Mouse (Mus musculus): ENCODE data around the gene Fbxl13. TPM values are rescaled to one million over a fixed set of nuclear protein-coding genes. Genes with fewer than 3 reads are reported as not detected.

The Fbxl13 gene
- polyA plus RNA-seq, 1 experiment from 2014 or later: not detected

DNA sequence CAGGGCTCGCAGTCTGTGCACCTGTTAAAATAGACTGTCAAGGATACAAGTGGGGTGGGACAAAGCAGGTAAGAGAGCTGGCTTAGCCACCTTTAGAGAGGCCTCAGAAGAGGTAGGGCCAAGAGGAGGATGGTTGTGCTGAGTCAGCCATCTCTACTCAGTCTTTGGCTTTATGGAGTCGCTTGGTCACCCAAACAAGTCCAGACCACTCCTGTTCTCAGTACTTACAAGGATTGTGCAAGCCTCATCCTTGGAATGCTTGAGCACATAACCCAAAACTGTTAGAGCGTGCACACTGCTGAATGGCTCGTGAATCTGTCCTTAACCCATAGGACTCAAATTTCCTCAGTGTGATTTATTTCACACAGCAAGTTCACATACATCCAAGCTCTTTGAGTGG, 91.7 kb downstream of the Fbxl13 start:
- Histone ChIP-seq H3K9me3 (ENCODE audit: control insufficient read depth, low read length) (no peaks in the 10 kb centered on the region), H3K27me3 (ENCODE audit: control insufficient read depth, insufficient read depth, low read length) (no peaks in the 10 kb centered on the region), H3K4me2 (ENCODE audit: low read depth) (no peak overlapping the region), H3K9ac (ENCODE audit: low read length) (no peak overlapping the region), H3K27ac (ENCODE audit: low read depth, low read length) (no peak overlapping the region), H3K4me3 (ENCODE audit: low read depth, low read length) (no peak overlapping the region), H3K36me3 (ENCODE audit: control insufficient read depth, insufficient read depth, low read length) (no peaks in the 10 kb centered on the region), H3K4me1 (ENCODE audit: control insufficient read depth, insufficient read depth, low read length) (no peaks in the 10 kb centered on the region)
- 80% methylated on average over 4 of the region's 4 CpGs for WGBS
- ATAC-seq (ENCODE audit: insufficient read depth, low FRiP score, low TSS enrichment) (no peak), DNase-seq (ENCODE audit: low spot score) (no peak)

DNA sequence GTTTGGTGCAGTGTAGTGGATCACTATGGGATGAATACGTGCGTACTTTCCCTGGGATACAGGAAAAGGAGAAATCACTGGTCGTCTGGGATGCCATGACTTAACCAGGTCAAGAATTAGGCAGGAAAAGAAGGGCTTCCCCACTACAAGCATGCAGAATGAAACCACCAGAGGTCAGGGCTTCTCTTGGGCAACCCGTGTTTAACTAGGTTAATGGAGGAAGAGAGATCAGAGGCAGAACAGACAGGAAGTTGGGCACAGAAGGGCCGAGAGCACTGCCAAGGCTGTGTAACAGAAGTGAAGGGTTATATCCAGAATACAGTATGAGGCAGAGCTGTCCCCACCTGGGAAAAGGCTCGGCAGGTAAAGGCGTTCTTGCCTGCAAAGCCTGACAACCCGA, 98.4 kb downstream of the Fbxl13 start:
- Histone ChIP-seq H3K9ac (ENCODE audit: low read length) (no peak overlapping the region), H3K27me3 (ENCODE audit: control insufficient read depth, insufficient read depth, low read length) (no peaks in the 10 kb centered on the region), H3K9me3 (ENCODE audit: control insufficient read depth, low read length) (no peaks in the 10 kb centered on the region), H3K36me3 (ENCODE audit: control insufficient read depth, insufficient read depth, low read length) (no peaks in the 10 kb centered on the region), H3K4me1 (ENCODE audit: control insufficient read depth, insufficient read depth, low read length) (no peaks in the 10 kb centered on the region), H3K27ac (ENCODE audit: low read depth, low read length) (no peak overlapping the region), H3K4me2 (ENCODE audit: low read depth) (no peak overlapping the region), H3K4me3 (ENCODE audit: low read depth, low read length) (no peak overlapping the region)
- no peak for DNase-seq (ENCODE audit: low spot score)
- 83% methylated on average over 8 of the region's 8 CpGs for WGBS
- ATAC-seq (ENCODE audit: insufficient read depth, low FRiP score, low TSS enrichment): no peak

DNA sequence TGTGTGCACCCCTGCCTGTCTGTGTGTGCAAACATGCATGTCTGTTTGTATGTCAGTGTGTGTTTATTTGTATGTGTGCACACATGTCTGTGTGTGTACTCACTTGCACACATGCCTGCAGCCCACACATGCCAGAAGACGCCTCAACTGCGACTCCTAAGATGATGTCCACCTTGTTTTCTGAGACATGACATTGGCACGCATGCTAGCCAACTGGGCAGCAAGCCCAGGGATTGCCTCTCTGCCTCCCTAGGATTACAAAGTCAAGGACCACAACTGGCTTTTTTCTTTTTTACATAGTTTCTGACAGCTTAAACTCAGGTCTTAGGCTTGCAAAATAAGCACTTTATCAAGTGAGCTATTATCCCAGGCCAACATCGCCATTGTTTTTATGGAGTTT, 99.6 kb downstream of the Fbxl13 start:
- Histone ChIP-seq H3K27ac (ENCODE audit: low read depth, low read length) (no peak overlapping the region), H3K27me3 (ENCODE audit: control insufficient read depth, insufficient read depth, low read length) (no peaks in the 10 kb centered on the region), H3K36me3 (ENCODE audit: control insufficient read depth, insufficient read depth, low read length) (no peaks in the 10 kb centered on the region), H3K4me3 (ENCODE audit: low read depth, low read length) (no peak overlapping the region), H3K4me1 (ENCODE audit: control insufficient read depth, insufficient read depth, low read length) (no peaks in the 10 kb centered on the region), H3K9ac (ENCODE audit: low read length) (no peak overlapping the region), H3K9me3 (ENCODE audit: control insufficient read depth, low read length) (no peaks in the 10 kb centered on the region), H3K4me2 (ENCODE audit: low read depth) (no peak overlapping the region)
- ATAC-seq (ENCODE audit: insufficient read depth, low FRiP score, low TSS enrichment) (no peak), DNase-seq (ENCODE audit: low spot score) (no peak)
- WGBS: 92% methylated on average over 4 of the region's 4 CpGs

DNA sequence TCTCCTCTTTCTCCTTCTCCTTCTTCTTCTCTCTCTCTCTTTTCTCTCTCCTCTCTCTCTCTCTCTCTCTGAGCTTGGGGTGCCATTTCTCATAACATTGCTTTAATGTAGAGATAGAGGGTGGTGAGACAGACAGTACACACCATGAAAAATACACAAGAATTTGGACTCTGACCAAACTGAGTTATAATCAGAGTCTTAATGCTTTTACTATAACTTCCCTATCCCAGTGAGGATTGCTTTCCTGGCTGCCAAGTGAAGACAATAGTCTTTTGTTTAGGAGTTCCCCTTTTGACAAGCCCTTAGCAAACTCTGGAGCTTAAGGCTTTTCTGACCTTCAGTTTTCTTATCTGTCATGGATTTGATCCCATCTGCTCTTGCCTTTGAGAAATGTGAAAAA, 100.2 kb downstream of the Fbxl13 start:
- no peak overlapping the region for H3K27ac ChIP-seq (ENCODE audit: low read depth, low read length)
- H3K9ac ChIP-seq (ENCODE audit: low read length): no peak overlapping the region
- H3K9me3 ChIP-seq (ENCODE audit: control insufficient read depth, low read length): no peaks in the 10 kb centered on the region
- ATAC-seq (ENCODE audit: insufficient read depth, low FRiP score, low TSS enrichment) (no peak), DNase-seq (ENCODE audit: low spot score) (no peak)
- no peak overlapping the region for H3K4me2 ChIP-seq (ENCODE audit: low read depth)
- H3K4me1 ChIP-seq (ENCODE audit: control insufficient read depth, insufficient read depth, low read length): no peaks in the 10 kb centered on the region
- no peaks in the 10 kb centered on the region for H3K27me3 ChIP-seq (ENCODE audit: control insufficient read depth, insufficient read depth, low read length)
- no peak overlapping the region for H3K4me3 ChIP-seq (ENCODE audit: low read depth, low read length)
- no peaks in the 10 kb centered on the region for H3K36me3 ChIP-seq (ENCODE audit: control insufficient read depth, insufficient read depth, low read length)

DNA sequence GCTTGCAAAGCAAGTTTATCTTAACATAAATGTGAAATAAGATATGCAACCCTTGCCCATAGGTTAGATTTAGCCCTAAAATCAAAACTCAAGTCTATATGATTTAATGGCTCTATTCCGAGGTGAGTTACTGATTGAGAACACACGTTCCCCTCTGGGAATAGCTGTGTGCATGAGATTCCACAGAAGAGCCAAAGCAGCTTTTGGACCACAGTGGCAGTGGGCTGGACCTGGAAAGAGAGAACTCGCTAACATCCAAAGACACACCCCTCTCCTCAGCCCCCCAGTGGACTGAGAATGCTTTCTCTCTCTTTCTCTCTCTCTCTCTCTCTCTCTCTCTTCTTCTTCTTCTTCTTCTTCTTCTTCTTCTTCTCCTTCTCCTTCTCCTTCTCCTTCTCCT, 100.6 kb downstream of the Fbxl13 start:
- ATAC-seq (ENCODE audit: insufficient read depth, low FRiP score, low TSS enrichment) (no peak), DNase-seq (ENCODE audit: low spot score) (no peak)
- Histone ChIP-seq H3K9ac (ENCODE audit: low read length) (no peak overlapping the region), H3K36me3 (ENCODE audit: control insufficient read depth, insufficient read depth, low read length) (no peaks in the 10 kb centered on the region), H3K4me3 (ENCODE audit: low read depth, low read length) (no peak overlapping the region), H3K27me3 (ENCODE audit: control insufficient read depth, insufficient read depth, low read length) (no peaks in the 10 kb centered on the region), H3K4me2 (ENCODE audit: low read depth) (no peak overlapping the region), H3K9me3 (ENCODE audit: control insufficient read depth, low read length) (no peaks in the 10 kb centered on the region), H3K27ac (ENCODE audit: low read depth, low read length) (no peak overlapping the region), H3K4me1 (ENCODE audit: control insufficient read depth, insufficient read depth, low read length) (no peaks in the 10 kb centered on the region)
- WGBS: 67% methylated on average over 3 of the region's 3 CpGs

DNA sequence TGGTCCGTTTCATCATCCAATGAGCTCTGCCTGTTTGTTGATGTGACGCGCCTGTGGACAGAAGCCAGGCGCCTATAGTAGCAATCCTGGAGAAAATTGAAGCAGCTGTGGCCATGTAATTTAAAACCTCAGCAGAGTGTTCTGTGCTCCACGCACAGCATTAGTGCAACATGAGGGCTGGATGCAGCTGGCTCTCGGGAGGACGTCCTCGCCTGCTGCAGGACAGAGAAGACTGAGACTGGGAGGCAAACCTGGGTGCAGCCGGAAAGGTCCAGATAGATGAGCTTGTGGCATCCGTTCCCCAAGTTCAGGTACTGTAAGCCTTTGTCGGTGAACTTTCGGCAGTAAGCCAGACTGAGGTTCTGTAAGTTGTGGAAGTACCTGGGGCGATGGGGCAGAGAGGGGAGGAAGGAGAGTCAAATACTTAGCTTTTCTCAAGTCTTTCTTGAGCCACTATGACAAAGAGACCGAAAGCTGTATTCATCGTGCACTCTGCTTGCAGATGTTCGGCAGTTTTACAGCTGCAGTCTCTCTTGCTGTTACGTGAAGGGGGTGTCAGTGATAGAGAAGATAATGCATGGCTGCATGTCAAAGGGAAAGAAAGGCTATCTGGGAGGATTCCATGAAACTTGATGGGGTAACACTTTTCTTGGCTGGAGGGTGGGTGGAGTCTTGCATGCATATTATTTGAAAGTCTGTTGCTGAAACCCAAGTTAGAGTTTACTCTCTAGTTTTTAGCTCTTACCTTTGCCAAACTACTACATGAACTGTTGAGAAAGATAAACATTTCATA, 101.8 kb downstream of the Fbxl13 start, which contains the start of gene Lrrc17:
Gene Lrrc17 (plus strand): TSS at position 151 of the 793 bp plus-strand sequence.
- Histone ChIP-seq H3K9ac (ENCODE audit: low read length) (no peak within 1 kb of the TSS), H3K27ac (ENCODE audit: low read depth, low read length) (peak within 1 kb of the TSS; percentile 30; the same call in 1 of the 2 replicates)

DNA sequence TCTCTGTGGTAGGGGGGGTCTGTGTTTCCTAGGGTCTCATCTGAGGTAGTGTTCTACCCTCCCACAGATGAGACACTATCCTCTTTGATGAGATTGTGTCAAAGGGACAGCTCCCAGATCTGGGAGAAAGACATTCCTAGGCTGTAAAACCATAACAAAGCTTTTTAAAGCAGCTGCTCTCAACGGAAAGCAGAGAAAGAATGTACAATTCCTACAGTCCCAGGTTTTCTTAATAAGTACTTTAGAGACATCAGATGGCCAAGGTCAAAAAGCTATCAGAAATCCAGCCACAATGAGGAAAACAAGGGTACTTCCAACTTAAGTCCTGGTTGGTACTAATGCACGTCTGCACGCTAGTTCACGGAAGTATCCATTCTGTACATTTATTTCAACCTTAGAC, 103.2 kb downstream of the Fbxl13 start:
- no peak overlapping the region for H3K4me3 ChIP-seq (ENCODE audit: low read depth, low read length)
- no peaks in the 10 kb centered on the region for H3K36me3 ChIP-seq (ENCODE audit: control insufficient read depth, insufficient read depth, low read length)
- ATAC-seq (ENCODE audit: insufficient read depth, low FRiP score, low TSS enrichment) (no peak), DNase-seq (ENCODE audit: low spot score) (no peak)
- no peak overlapping the region for H3K27ac ChIP-seq (ENCODE audit: low read depth, low read length)
- H3K4me1 ChIP-seq (ENCODE audit: control insufficient read depth, insufficient read depth, low read length): no peaks in the 10 kb centered on the region
- H3K4me2 ChIP-seq (ENCODE audit: low read depth): no peak overlapping the region
- H3K27me3 ChIP-seq (ENCODE audit: control insufficient read depth, insufficient read depth, low read length): no peaks in the 10 kb centered on the region
- no peaks in the 10 kb centered on the region for H3K9me3 ChIP-seq (ENCODE audit: control insufficient read depth, low read length)
- WGBS: 74% methylated on average over 4 of the region's 4 CpGs
- H3K9ac ChIP-seq (ENCODE audit: low read length): no peak overlapping the region

More for the DNA sequence above, 101.8 kb downstream of the Fbxl13 start, which contains the start of gene Lrrc17:
- no peaks in the 10 kb centered on the region for H3K36me3 ChIP-seq (ENCODE audit: control insufficient read depth, insufficient read depth, low read length)
- H3K27me3 ChIP-seq (ENCODE audit: control insufficient read depth, insufficient read depth, low read length): no peaks in the 10 kb centered on the region
- H3K9me3 ChIP-seq (ENCODE audit: control insufficient read depth, low read length): no peaks in the 10 kb centered on the region
- WGBS: 52% methylated on average over 17 of the region's 17 CpGs
- H3K4me3 ChIP-seq (ENCODE audit: low read depth, low read length): no peak within 1 kb of the TSS
- 0 out of 2 replicates have a peak within 1 kb of the TSS, but pooled peaks have one; percentile 17 for H3K4me2 ChIP-seq (ENCODE audit: low read depth)
- H3K4me1 ChIP-seq (ENCODE audit: control insufficient read depth, insufficient read depth, low read length): no peaks in the 10 kb centered on the region
- ATAC-seq (ENCODE audit: insufficient read depth, low FRiP score, low TSS enrichment): peak; percentile 9; the same call in 1 of the 2 replicates
- peak; percentile 45 for DNase-seq (ENCODE audit: low spot score)

DNA sequence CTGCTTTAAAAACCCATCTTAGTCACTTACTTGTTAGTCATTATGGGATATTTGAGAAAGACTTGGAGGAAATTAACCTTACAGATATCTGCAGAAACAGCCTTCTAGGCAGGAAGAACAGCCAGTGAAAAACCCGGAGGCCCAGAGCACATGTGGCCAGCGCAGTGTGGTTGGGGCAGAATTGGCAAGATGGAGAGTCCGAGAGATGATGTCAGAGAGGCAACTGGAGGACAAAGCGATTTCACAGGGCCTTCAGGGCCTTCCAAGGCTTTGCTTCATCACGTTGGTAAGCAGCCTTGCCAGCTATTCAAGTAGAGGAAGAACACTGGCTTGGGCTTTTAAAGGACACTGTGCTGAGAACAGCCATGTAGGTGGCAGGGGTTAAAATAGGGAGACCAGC, 112.5 kb downstream of the Fbxl13 start:
- H3K36me3 ChIP-seq (ENCODE audit: control insufficient read depth, insufficient read depth, low read length): no peaks in the 10 kb centered on the region
- H3K27ac ChIP-seq (ENCODE audit: low read depth, low read length): no peak overlapping the region
- H3K27me3 ChIP-seq (ENCODE audit: control insufficient read depth, insufficient read depth, low read length): no peaks in the 10 kb centered on the region
- H3K4me1 ChIP-seq (ENCODE audit: control insufficient read depth, insufficient read depth, low read length): no peaks in the 10 kb centered on the region
- 90% methylated on average over 5 of the region's 5 CpGs for WGBS
- no peak overlapping the region for H3K4me3 ChIP-seq (ENCODE audit: low read depth, low read length)
- DNase-seq (ENCODE audit: low spot score) (no peak), ATAC-seq (ENCODE audit: insufficient read depth, low FRiP score, low TSS enrichment) (no peak)
- no peak overlapping the region for H3K4me2 ChIP-seq (ENCODE audit: low read depth)
- no peak overlapping the region for H3K9ac ChIP-seq (ENCODE audit: low read length)
- H3K9me3 ChIP-seq (ENCODE audit: control insufficient read depth, low read length): no peaks in the 10 kb centered on the region

DNA sequence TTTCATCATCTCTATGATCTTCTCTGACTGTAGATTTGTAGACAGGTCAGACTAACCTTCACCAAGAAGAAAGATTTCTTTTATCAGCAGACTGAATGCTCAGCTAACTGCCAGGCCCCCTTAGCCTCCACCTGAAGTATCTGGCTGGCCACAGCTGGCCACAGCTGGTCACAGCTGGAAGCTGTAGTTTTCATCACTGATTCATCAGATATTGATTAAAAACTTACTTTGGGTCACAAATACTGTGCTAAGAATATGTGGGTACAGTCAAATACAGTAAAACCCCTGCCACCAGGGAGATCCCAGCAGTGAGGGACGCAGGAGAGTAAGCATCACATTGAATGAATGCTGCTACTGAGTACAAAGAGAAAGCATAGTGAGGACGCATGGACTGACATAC, 113.3 kb downstream of the Fbxl13 start:
- 92% methylated on average over 2 of the region's 2 CpGs for WGBS
- no peak overlapping the region for H3K9ac ChIP-seq (ENCODE audit: low read length)
- H3K27me3 ChIP-seq (ENCODE audit: control insufficient read depth, insufficient read depth, low read length): no peaks in the 10 kb centered on the region
- H3K4me3 ChIP-seq (ENCODE audit: low read depth, low read length): no peak overlapping the region
- ATAC-seq (ENCODE audit: insufficient read depth, low FRiP score, low TSS enrichment): no peak
- H3K36me3 ChIP-seq (ENCODE audit: control insufficient read depth, insufficient read depth, low read length): no peaks in the 10 kb centered on the region
- no peaks in the 10 kb centered on the region for H3K9me3 ChIP-seq (ENCODE audit: control insufficient read depth, low read length)
- no peak for DNase-seq (ENCODE audit: low spot score)
- H3K4me1 ChIP-seq (ENCODE audit: control insufficient read depth, insufficient read depth, low read length): no peaks in the 10 kb centered on the region; the same call in 1 of the 2 replicates
- no peak overlapping the region for H3K4me2 ChIP-seq (ENCODE audit: low read depth)
- no peak overlapping the region for H3K27ac ChIP-seq (ENCODE audit: low read depth, low read length)

All from neural tube, embryonic 11.5 days (tissue).